Mouse (Mus musculus): ENCODE measurements around the gene Dock10.
A peak's percentile ranks its signal among the peaks of the same experiment; 100 is the strongest.

The Dock10 gene

GRCm38 (mm10) chr1:80727403-80727802 lies 30.9 kb downstream of the Dock10 start:
- no peak for DNase-seq

- DNase-seq: peak; percentile 70
Measured at GRCm38 (mm10) chr1:80722647-80723046, 35.7 kb downstream of the Dock10 start.

- DNase-seq: no peak
Measured at GRCm38 (mm10) chr1:80722001-80722400, 36.3 kb downstream of the Dock10 start.

- no peak for DNase-seq
Measured at GRCm38 (mm10) chr1:80721181-80721580, 37.1 kb downstream of the Dock10 start.

- no peak for DNase-seq
Measured at GRCm38 (mm10) chr1:80720146-80720545, 38.2 kb downstream of the Dock10 start.

- DNase-seq: peak; percentile 17
Measured at GRCm38 (mm10) chr1:80719436-80719835, 38.9 kb downstream of the Dock10 start.

GRCm38 (mm10) chr1:80718666-80719065 lies 39.7 kb downstream of the Dock10 start:
- no peak for DNase-seq

GRCm38 (mm10) chr1:80715917-80716316 lies 42.4 kb downstream of the Dock10 start:
- DNase-seq: no peak

- DNase-seq: no peak
Measured at GRCm38 (mm10) chr1:80713920-80714319, 44.4 kb downstream of the Dock10 start.

- peak; percentile 51 for DNase-seq
Measured at GRCm38 (mm10) chr1:80710607-80711261, 47.6 kb downstream of the Dock10 start.

- peak; percentile 41 for DNase-seq
Measured at GRCm38 (mm10) chr1:80710097-80710541, 48.2 kb downstream of the Dock10 start.

GRCm38 (mm10) chr1:80709299-80709698 lies 49.0 kb downstream of the Dock10 start:
- DNase-seq: peak; percentile 33

- DNase-seq: no peak
Measured at GRCm38 (mm10) chr1:80703279-80703678, 55.0 kb downstream of the Dock10 start.

- no peak for DNase-seq
Measured at GRCm38 (mm10) chr1:80676004-80676673, 82.2 kb downstream of the Dock10 start.

- DNase-seq: no peak
Measured at GRCm38 (mm10) chr1:80671730-80672129, 86.6 kb downstream of the Dock10 start.

GRCm38 (mm10) chr1:80671056-80671455 lies 87.3 kb downstream of the Dock10 start:
- DNase-seq: no peak

- DNase-seq: no peak
Measured at GRCm38 (mm10) chr1:80670387-80670786, 87.9 kb downstream of the Dock10 start.

- DNase-seq: no peak
Measured at GRCm38 (mm10) chr1:80665761-80666160, 92.6 kb downstream of the Dock10 start.

GRCm38 (mm10) chr1:80665161-80665560 lies 93.2 kb downstream of the Dock10 start:
- DNase-seq: peak; percentile 12

GRCm38 (mm10) chr1:80661506-80662402 lies 96.6 kb downstream of the Dock10 start:
- DNase-seq: no peak

- no peak for DNase-seq
Measured at GRCm38 (mm10) chr1:80659465-80660245, 98.7 kb downstream of the Dock10 start.

GRCm38 (mm10) chr1:80656389-80656788 lies 101.9 kb downstream of the Dock10 start:
- DNase-seq: peak; percentile 43

- DNase-seq: no peak
Measured at GRCm38 (mm10) chr1:80655854-80656253, 102.5 kb downstream of the Dock10 start.
